Mouse (Mus musculus) layer of hippocampus, postnatal 14 days (tissue): ENCODE measurements around the gene Ctf1. TPM values are rescaled to one million over a fixed set of nuclear protein-coding genes. Genes with fewer than 3 reads are reported as not detected.

Experiments
- DNase-seq, 2 experiments: peaks; one replicate each; pipeline ENCODE4 v3.0.0; 2021 to 2022; ENCODE audit warnings: low spot score in 2 of 2, mixed read lengths in 1 of 2
- microRNA-seq, 2 experiments: library from miRNA; unstranded; fragments of <30 nt; microRNA quantifications; one replicate each; pipeline ENCODE4 v1.2.0; 2021
- total RNA-seq, 2 experiments: library from RNA; stranded (reverse); gene quantifications; 2 replicates each; pipeline ENCODE4 v1.2.3; 2021

Ctf1 gene
- total RNA-seq, 2 experiments from 2014 or later = 3.2 to 5.4 TPM

DNA sequence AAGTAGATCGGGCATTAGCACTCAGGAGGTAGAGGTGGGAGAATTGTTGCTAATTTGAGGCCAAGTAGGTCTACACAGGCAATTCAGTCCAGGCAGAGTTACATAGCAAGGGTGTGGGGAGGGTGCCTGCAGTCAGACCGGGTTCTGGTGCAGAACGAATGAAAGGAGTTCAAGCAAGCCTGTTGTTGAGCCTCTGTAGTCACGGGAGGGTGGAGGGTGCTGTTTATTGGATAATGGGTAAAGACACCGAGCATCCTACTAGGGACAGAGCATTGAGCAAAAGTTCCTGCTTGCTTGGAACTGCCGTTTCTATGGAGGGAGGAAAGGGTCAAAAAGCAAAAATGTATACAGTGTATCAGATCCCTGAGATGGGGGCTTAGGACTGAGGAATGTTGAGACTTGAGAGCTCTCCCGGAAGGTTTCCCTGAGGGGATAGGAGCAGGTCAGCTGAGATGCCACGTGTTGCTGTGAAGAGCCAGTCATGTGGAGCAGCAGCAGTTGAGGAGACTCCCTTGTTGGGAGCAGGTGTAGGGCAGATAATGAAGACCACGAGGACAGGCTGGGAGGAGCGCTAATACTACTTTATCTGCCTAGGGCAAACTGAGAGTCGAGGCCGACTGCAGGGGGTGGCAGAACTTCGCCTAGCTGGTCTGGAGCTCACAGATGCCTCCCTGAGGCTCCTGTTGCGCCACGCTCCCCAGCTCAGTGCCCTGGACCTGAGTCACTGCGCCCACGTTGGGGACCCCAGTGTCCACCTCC lies 54.5 kb downstream of the Ctf1 start:
- DNase-seq = no peak

Small RNAs within 50 kb of the gene (microRNA-seq; reads per million reads assigned to microRNA genes)
- gene Mir762 = 0 reads per million in 2 experiments

Other genes with a start within 250 kb of the Ctf1 start
- 10 to 100 TPM; 62.9 to 66.8 TPM for gene Fbrs, start 233.5 kb upstream of the Ctf1 start, total RNA-seq
- 100 to 1,000 TPM; 104 to 115 TPM for gene Srcap, start 200.8 kb upstream of the Ctf1 start, total RNA-seq
- gene Gm42715, start 193.2 kb upstream of the Ctf1 start, total RNA-seq = 10 to 100 TPM in 1 of 2 experiments, 1 to 10 TPM in 1; 9.8 to 11.0 TPM
- 1 to 10 TPM in 1 of 2 experiments, under 1 TPM in 1; 0.94 to 2.2 TPM for gene Tmem265, start 151.3 kb upstream of the Ctf1 start, total RNA-seq
- 10 to 100 TPM; 79.5 to 83.7 TPM for gene Phkg2, start 139.4 kb upstream of the Ctf1 start, total RNA-seq
- gene Ccdc189, start 124.1 kb upstream of the Ctf1 start, total RNA-seq = 10 to 100 TPM in 1 of 2 experiments, 1 to 10 TPM in 1; 9.3 to 12.4 TPM
- gene Rnf40, start 124.0 kb upstream of the Ctf1 start, total RNA-seq = 10 to 100 TPM; 69.9 to 72.1 TPM
- gene Zfp629, start 96.9 kb upstream of the Ctf1 start, total RNA-seq = 10 to 100 TPM; 21.3 to 22.6 TPM
- gene Bcl7c, start 3.8 kb upstream of the Ctf1 start, total RNA-seq = 10 to 100 TPM; 30.3 to 38.0 TPM
- not detected for gene Ctf2, start 19.4 kb downstream of the Ctf1 start, total RNA-seq
- 10 to 100 TPM; 73.0 to 73.5 TPM for gene Fbxl19, start 31.8 kb downstream of the Ctf1 start, total RNA-seq
- 10 to 100 TPM; 22.4 to 22.7 TPM for gene Orai3, start 57.1 kb downstream of the Ctf1 start, total RNA-seq
- gene Setd1a, start 63.9 kb downstream of the Ctf1 start, total RNA-seq = 10 to 100 TPM; 38.2 to 41.8 TPM
- 1 to 10 TPM; 4.1 to 4.7 TPM for gene Gm49388, start 72.9 kb downstream of the Ctf1 start, total RNA-seq
- gene Hsd3b7, start 87.9 kb downstream of the Ctf1 start, total RNA-seq = 1 to 10 TPM; 5.9 to 6.6 TPM
- gene Stx4a, start 111.6 kb downstream of the Ctf1 start, total RNA-seq = 10 to 100 TPM; 51.4 to 59.6 TPM
- 100 to 1,000 TPM; 341 to 360 TPM for gene Stx1b, start 111.8 kb downstream of the Ctf1 start, total RNA-seq
- gene Zfp646, start 163.5 kb downstream of the Ctf1 start, total RNA-seq = 10 to 100 TPM; 28.1 to 29.0 TPM
- 10 to 100 TPM; 22.4 to 23.9 TPM for gene Zfp668, start 164.1 kb downstream of the Ctf1 start, total RNA-seq
- 1 to 10 TPM in 1 of 2 experiments, under 1 TPM in 1; 0.98 to 1.4 TPM for gene Prss53, start 178.2 kb downstream of the Ctf1 start, total RNA-seq
- gene Gm21974, start 182.7 kb downstream of the Ctf1 start, total RNA-seq = not detected
- gene Vkorc1, start 182.9 kb downstream of the Ctf1 start, total RNA-seq = 10 to 100 TPM; 20.2 to 24.7 TPM
- gene Bckdk, start 191.3 kb downstream of the Ctf1 start, total RNA-seq = 10 to 100 TPM; 38.5 to 48.9 TPM
- gene Kat8, start 199.8 kb downstream of the Ctf1 start, total RNA-seq = 10 to 100 TPM; 24.0 to 30.0 TPM
- under 1 TPM in 1 of 2 experiments, not detected in 1; 0.60 TPM for gene Prss8, start 217.4 kb downstream of the Ctf1 start, total RNA-seq
- 10 to 100 TPM; 12.2 to 12.4 TPM for gene Prss36, start 234.0 kb downstream of the Ctf1 start, total RNA-seq